Mouse (Mus musculus): ENCODE data around the gene Adh7. TPM values are rescaled to one million over a fixed set of nuclear protein-coding genes. Genes with fewer than 3 reads are reported as not detected.
A peak's percentile ranks its signal among the peaks of the same experiment; 100 is the strongest.

Adh7 gene
- polyA plus RNA-seq (2012; rRNA removed): 0.02 TPM in 1 of 2 replicates, not detected in the other

- no peak for DNase-seq (ENCODE audit: extremely low spot score in 1 of 2, low spot score in 1 of 2)
Observed at GRCm38 (mm10) chr3:138217631-138218264, at the start of gene Adh7. Adh7 (plus strand) TSS chr3:138217760.

- no peak for DNase-seq (ENCODE audit: extremely low spot score in 1 of 2, low spot score in 1 of 2)
Observed at GRCm38 (mm10) chr3:138173291-138173690, 44.3 kb upstream of the Adh7 start.

GRCm38 (mm10) chr3:138175551-138175950, 42.0 kb upstream of the Adh7 start:
- DNase-seq (ENCODE audit: extremely low spot score in 1 of 2, low spot score in 1 of 2): no peak

GRCm38 (mm10) chr3:138182019-138182418, 35.5 kb upstream of the Adh7 start:
- DNase-seq (ENCODE audit: extremely low spot score in 1 of 2, low spot score in 1 of 2): no peak

GRCm38 (mm10) chr3:138183371-138183770, 34.2 kb upstream of the Adh7 start:
- no peak for DNase-seq (ENCODE audit: extremely low spot score in 1 of 2, low spot score in 1 of 2)

- DNase-seq (ENCODE audit: extremely low spot score in 1 of 2, low spot score in 1 of 2): no peak
Observed at GRCm38 (mm10) chr3:138185290-138185689, 32.3 kb upstream of the Adh7 start.

GRCm38 (mm10) chr3:138185995-138186930, 31.3 kb upstream of the Adh7 start:
- no peak for DNase-seq (ENCODE audit: extremely low spot score in 1 of 2, low spot score in 1 of 2)

- DNase-seq (ENCODE audit: extremely low spot score in 1 of 2, low spot score in 1 of 2): no peak
Observed at GRCm38 (mm10) chr3:138192260-138192659, 25.3 kb upstream of the Adh7 start.

GRCm38 (mm10) chr3:138193683-138194302, 23.8 kb upstream of the Adh7 start, which contains the start of gene 4930579F01Rik:
4930579F01Rik (minus strand) TSS chr3:138193825.
- DNase-seq (ENCODE audit: extremely low spot score in 1 of 2, low spot score in 1 of 2): no peak

GRCm38 (mm10) chr3:138197093-138197492, 20.5 kb upstream of the Adh7 start:
- no peak for DNase-seq (ENCODE audit: extremely low spot score in 1 of 2, low spot score in 1 of 2)

GRCm38 (mm10) chr3:138197556-138197955, 20.0 kb upstream of the Adh7 start:
- DNase-seq (ENCODE audit: extremely low spot score in 1 of 2, low spot score in 1 of 2): no peak

GRCm38 (mm10) chr3:138197973-138198721, 19.4 kb upstream of the Adh7 start:
- peak; percentile 82 to 97 for DNase-seq (ENCODE audit: extremely low spot score in 1 of 2, low spot score in 1 of 2)

- DNase-seq (ENCODE audit: extremely low spot score in 1 of 2, low spot score in 1 of 2): no peak
Observed at GRCm38 (mm10) chr3:138198722-138199068, 18.9 kb upstream of the Adh7 start.

GRCm38 (mm10) chr3:138208821-138209220, 8.7 kb upstream of the Adh7 start:
- DNase-seq (ENCODE audit: extremely low spot score in 1 of 2, low spot score in 1 of 2): no peak

- no peak for DNase-seq (ENCODE audit: extremely low spot score in 1 of 2, low spot score in 1 of 2)
Observed at GRCm38 (mm10) chr3:138210432-138211075, 7.0 kb upstream of the Adh7 start.

- DNase-seq (ENCODE audit: extremely low spot score in 1 of 2, low spot score in 1 of 2): no peak
Observed at GRCm38 (mm10) chr3:138212431-138212951, 5.1 kb upstream of the Adh7 start.

GRCm38 (mm10) chr3:138215395-138215989, 2.1 kb upstream of the Adh7 start:
- no peak for DNase-seq (ENCODE audit: extremely low spot score in 1 of 2, low spot score in 1 of 2)

GRCm38 (mm10) chr3:138216091-138216490, 1.5 kb upstream of the Adh7 start:
- no peak for DNase-seq (ENCODE audit: extremely low spot score in 1 of 2, low spot score in 1 of 2)

GRCm38 (mm10) chr3:138221116-138221515, 3.6 kb downstream of the Adh7 start:
- DNase-seq (ENCODE audit: extremely low spot score in 1 of 2, low spot score in 1 of 2): no peak

Data from frontal cortex, adult 2 months (tissue).